Mouse (Mus musculus) embryonic facial prominence, embryonic 14.5 days (tissue): Measurements from ENCODE around the gene Esd. TPM values are rescaled to one million over a fixed set of nuclear protein-coding genes. Genes with fewer than 3 reads are reported as not detected.

Experiments used
- ATAC-seq: fragments of 200-750 bp; cut with Nextera tagmentation; 2 replicates; pipeline ENCODE4 v1.8.0; 2017; ENCODE audit warnings: low read depth, moderate number of reproducible peaks, moderate TSS enrichment
- DNase-seq: peaks from one replicate; pipeline ENCODE4 v3.0.0-alpha.2; 2015; ENCODE audit warnings: low spot score
- H3K27ac ChIP-seq: fragments of 300-500 bp; sonication (generic); replicated peaks from 2 replicates; pipeline ENCODE4 v1.5.1; 2014; ENCODE audit warnings: low read depth, mild to moderate bottlenecking, low read length, moderate library complexity
- H3K27me3 ChIP-seq: fragments of 300-500 bp; sonication (generic); replicated peaks from 2 replicates; pipeline ENCODE4 v1.6.1; 2014; ENCODE audit warnings: low read length; ENCODE audit not compliant: control insufficient read depth, insufficient read depth
- H3K36me3 ChIP-seq: fragments of 300-500 bp; sonication (generic); 2 replicates; pipeline ENCODE4 v1.6.1; 2014; ENCODE audit warnings: low read length, mixed read lengths; ENCODE audit not compliant: control insufficient read depth, insufficient read depth
- H3K4me1 ChIP-seq: fragments of 300-500 bp; sonication (generic); 2 replicates; pipeline ENCODE4 v1.6.1; 2014; ENCODE audit warnings: antibody characterized with exemption, low read length; ENCODE audit not compliant: control insufficient read depth, insufficient read depth
- H3K4me2 ChIP-seq: fragments of 300-500 bp; sonication (generic); 2 replicates; pipeline ENCODE4 v1.6.1; 2014; ENCODE audit warnings: low read depth, mild to moderate bottlenecking, low read length, moderate library complexity, mixed read lengths
- H3K4me3 ChIP-seq: fragments of 300-500 bp; sonication (generic); 2 replicates; pipeline ENCODE4 v1.5.1; 2014; ENCODE audit warnings: low read depth, mild to moderate bottlenecking, low read length
- H3K9ac ChIP-seq: fragments of 300-500 bp; sonication (generic); 2 replicates; pipeline ENCODE4 v1.6.1; 2014; ENCODE audit warnings: low read depth, mild to moderate bottlenecking, low read length, moderate library complexity, mixed read lengths
- H3K9me3 ChIP-seq: fragments of 300-500 bp; sonication (generic); 2 replicates; pipeline ENCODE4 v1.6.1; 2016; ENCODE audit warnings: low read length; ENCODE audit not compliant: control insufficient read depth
- WGBS: fragments of 180-500 bp; shearing (Covaris S2); extraction: QIAGEN DNeasy Blood & Tissue Kit; methylation state at CpG from one replicate; pipeline ENCODE4 v1.1.7; 2014; 5-methylcytosine and 5-hydroxymethylcytosine counted together
- polyA plus RNA-seq: library from polyadenylated mRNA; unstranded; fragments of >200 nt; fragmentation: Nextera tagmentation; extraction: Ambion mirVana; gene quantifications from 2 replicates; pipeline ENCODE4 v1.2.1, GENCODE M21; 2014

Esd gene
- polyA plus RNA-seq, 1 experiment from 2014 or later = 302 TPM

DNA sequence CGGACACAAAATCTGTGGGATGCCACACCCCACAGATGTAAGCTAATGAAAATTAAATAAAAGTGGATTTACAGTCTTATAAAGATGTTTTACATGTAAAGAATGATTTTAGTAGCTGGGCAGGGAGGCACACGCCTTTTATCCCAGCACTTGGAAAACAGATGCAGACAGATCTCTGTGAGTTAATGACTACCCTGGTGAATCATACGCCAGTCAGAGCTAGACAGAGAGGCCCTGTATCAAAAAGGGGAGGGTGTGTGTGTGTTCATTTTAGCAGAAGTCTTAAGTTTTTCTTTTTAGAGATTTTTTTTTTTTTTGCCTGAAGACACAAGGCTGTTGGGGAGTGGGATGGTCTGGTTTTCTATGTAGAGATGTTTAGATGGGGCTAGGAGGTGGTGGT, 55.6 kb downstream of the Esd start:
- peaks cover 25% of the 10 kb centered on the region for H3K36me3 ChIP-seq

DNA sequence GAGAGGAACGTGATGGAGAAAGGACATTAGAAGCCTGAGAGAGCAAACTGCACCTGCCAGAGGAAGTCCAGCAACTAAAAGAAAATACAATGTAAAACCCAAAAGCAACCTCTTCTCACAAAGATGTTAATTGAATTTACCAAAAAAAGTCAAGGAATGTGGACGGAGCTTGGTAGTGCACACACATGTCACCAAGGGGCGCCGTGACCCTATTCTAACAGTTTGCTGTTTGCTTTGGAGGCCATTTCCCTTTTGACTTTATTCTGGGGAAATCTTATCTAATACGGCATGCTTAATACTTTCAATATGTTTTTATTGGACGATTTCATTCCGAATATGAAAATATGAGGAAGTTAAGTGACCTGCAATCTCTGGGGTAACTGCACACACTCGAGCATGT, 56.7 kb downstream of the Esd start:
- H3K27ac ChIP-seq = no peak overlapping the region
- ATAC-seq = no peak
- H3K4me1 ChIP-seq = no peaks in the 10 kb centered on the region
- H3K4me2 ChIP-seq = no peak overlapping the region
- no peak overlapping the region for H3K9ac ChIP-seq
- no peaks in the 10 kb centered on the region for H3K9me3 ChIP-seq
- peak; percentile 51 for DNase-seq
- 61% methylated on average over 8 of the region's 8 CpGs for WGBS
- H3K4me3 ChIP-seq = no peak overlapping the region
- H3K36me3 ChIP-seq = peaks cover 18% of the 10 kb centered on the region
- H3K27me3 ChIP-seq = no peaks in the 10 kb centered on the region

More for the DNA sequence above, 55.6 kb downstream of the Esd start:
- Histone ChIP-seq H3K27ac (no peak overlapping the region), H3K9me3 (no peaks in the 10 kb centered on the region), H3K27me3 (no peaks in the 10 kb centered on the region), H3K4me3 (no peak overlapping the region), H3K4me2 (no peak overlapping the region), H3K4me1 (no peaks in the 10 kb centered on the region), H3K9ac (no peak overlapping the region)
- WGBS = 76% methylated on average over 3 of the region's 3 CpGs
- DNase-seq (no peak), ATAC-seq (no peak)

DNA sequence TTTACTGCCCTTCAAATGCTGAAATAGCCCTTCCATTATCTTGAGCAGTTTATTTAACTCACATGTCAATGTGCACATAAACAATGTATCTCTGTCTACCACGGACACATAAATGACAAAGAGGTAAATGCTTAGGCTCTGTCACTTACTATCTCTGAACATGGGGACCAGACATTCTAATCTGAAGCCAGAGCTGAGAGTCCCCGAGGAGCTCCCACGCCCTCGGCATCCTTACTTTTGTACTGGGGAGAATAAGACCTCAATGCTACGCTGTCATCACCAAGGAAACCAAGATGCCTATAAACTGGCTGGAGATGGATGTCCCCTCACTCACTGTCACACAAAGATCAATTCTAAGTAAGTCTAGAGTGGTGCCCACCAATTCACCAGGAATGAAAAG, 58.4 kb downstream of the Esd start:
- 74% methylated on average over 5 of the region's 5 CpGs for WGBS
- Histone ChIP-seq H3K36me3 (peaks cover 16% of the 10 kb centered on the region), H3K4me3 (no peak overlapping the region), H3K9ac (no peak overlapping the region), H3K9me3 (no peaks in the 10 kb centered on the region), H3K27me3 (no peaks in the 10 kb centered on the region), H3K27ac (no peak overlapping the region), H3K4me2 (no peak overlapping the region), H3K4me1 (no peaks in the 10 kb centered on the region)
- ATAC-seq = no peak
- no peak for DNase-seq

DNA sequence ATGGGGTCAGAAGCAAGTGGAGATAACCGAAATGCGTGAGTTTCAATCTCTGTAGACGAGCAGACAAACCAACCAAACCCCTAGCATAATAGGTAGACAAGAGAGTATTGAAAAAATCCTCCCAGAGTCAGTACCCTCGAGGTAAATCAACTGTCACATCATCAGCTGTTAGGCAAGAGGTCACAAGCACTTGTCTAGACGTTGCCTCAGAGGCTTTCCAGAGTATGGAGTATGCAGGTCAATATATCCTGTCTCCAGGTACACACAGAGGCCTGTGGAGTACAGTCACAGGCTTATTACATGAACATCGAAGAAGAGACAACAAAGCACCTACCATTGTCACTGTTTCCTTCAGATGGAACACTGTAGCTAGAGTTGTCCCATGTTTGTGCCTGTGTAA, 60.7 kb downstream of the Esd start:
- no peak overlapping the region for H3K4me3 ChIP-seq
- H3K4me2 ChIP-seq = no peak overlapping the region
- no peaks in the 10 kb centered on the region for H3K9me3 ChIP-seq
- H3K4me1 ChIP-seq = no peaks in the 10 kb centered on the region
- H3K36me3 ChIP-seq = peaks cover 30% of the 10 kb centered on the region
- H3K27ac ChIP-seq = no peak overlapping the region
- DNase-seq (no peak), ATAC-seq (no peak)
- H3K9ac ChIP-seq = no peak overlapping the region
- WGBS = 72% methylated on average over 6 of the region's 6 CpGs
- no peaks in the 10 kb centered on the region for H3K27me3 ChIP-seq

DNA sequence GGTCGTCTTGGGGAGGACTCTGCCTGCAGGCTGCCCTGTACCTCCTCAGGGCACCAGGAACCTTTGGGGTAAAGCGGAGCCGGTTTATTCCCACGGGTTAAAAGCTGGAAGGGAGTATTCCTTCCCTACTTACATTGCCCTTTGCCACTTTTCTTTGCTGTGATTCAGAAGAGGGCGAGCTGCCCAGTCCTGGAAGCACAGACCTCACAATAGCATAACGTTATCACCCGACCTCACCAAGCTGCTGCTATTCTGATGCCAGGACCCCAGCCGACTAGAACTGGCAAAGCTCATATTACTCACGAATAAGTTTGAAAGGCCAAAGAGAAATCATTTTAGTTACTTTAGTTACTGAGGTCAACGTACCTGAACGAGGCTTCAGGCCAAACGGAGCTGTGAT, 62.8 kb downstream of the Esd start:
- no peaks in the 10 kb centered on the region for H3K27me3 ChIP-seq
- H3K27ac ChIP-seq = no peak overlapping the region
- no peaks in the 10 kb centered on the region for H3K4me1 ChIP-seq
- H3K4me2 ChIP-seq = no peak overlapping the region
- H3K9me3 ChIP-seq = no peaks in the 10 kb centered on the region
- DNase-seq (no peak), ATAC-seq (no peak)
- H3K4me3 ChIP-seq = no peak overlapping the region
- 71% methylated on average over 12 of the region's 12 CpGs for WGBS
- peaks cover 37% of the 10 kb centered on the region for H3K36me3 ChIP-seq
- H3K9ac ChIP-seq = no peak overlapping the region

DNA sequence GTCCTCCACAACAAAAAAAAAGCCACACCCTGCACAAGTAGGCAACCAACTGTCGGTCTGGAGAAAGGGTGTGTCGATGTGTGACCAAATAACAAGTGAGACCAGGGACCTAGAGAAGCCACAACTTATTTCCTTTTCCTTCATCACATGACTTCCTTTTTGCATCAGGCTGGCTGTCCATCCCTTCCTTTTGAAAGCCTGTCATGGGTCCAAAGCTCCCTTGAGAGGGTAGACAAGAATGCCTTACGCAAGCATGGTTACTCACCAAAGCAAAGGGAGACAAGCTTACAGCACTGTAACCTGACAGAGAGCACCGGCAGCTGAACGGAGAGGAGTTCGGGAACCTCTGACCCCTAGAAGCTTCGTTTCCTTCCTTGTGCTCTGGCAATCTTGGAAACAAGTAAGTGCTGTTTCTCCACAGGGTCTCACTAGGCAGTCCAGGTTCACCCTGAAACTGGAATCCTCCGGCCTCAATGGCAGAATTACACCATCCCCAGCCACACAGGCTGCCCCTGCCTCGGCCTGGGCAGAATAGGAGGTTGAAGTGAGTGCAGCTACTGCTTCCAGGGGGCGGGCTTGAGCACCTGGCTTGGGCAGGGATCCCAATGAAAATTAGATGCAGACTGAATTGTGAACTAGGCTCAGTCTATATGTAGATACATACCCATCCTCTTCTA, 65.4 kb downstream of the Esd start:
- H3K4me2 ChIP-seq = no peak overlapping the region
- DNase-seq = no peak
- peaks cover 51% of the 10 kb centered on the region for H3K36me3 ChIP-seq
- no peak overlapping the region for H3K4me3 ChIP-seq
- WGBS = 83% methylated on average over 10 of the region's 10 CpGs
- H3K9ac ChIP-seq = no peak overlapping the region
- no peak for ATAC-seq
- no peaks in the 10 kb centered on the region for H3K27me3 ChIP-seq
- no peak overlapping the region for H3K27ac ChIP-seq
- no peaks in the 10 kb centered on the region for H3K4me1 ChIP-seq
- peaks cover 8% of the 10 kb centered on the region; the same call in 1 of the 2 replicates for H3K9me3 ChIP-seq

DNA sequence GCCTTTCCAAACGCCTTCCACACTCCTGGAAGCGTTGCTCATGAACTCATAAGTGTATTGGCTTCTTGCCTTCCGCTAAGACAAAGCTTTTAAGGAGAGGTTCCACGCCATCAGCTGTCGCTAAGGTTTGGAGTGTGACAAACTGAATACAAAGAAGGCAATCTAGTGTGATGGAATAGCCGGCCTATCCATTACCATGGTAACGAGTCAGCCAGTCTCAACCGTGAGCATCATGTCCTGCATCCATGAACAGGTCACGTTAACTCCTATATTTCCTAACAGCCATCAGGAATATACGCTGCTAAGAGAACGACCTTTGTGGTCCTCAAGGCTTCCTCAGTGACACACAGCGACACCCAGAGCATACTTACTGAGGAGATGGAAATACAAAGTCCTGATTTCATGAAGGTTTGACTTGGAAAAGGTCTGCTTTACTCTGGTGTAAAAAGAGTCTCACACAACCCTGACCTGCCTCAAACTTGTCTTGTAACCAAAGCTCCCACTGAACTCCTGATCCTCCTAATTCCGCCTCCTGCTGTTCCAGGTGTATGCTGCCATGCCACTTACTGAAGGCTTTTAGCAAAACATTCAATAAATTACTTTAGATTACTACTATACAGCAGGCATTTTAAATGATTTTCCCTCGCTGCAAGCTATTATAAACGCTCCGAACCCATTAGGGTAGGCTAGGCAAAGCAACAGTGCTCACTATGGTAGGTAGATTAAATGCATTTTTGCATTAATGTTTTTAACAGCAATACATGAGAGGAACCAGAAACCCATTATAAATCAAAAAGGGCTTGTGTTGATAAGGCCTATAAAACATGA, 66.2 kb downstream of the Esd start:
- no peaks in the 10 kb centered on the region for H3K4me1 ChIP-seq
- no peak overlapping the region for H3K4me3 ChIP-seq
- H3K27ac ChIP-seq = no peak overlapping the region
- no peak for ATAC-seq
- no peak overlapping the region for H3K9ac ChIP-seq
- H3K9me3 ChIP-seq = peaks cover 8% of the 10 kb centered on the region; the same call in 1 of the 2 replicates
- H3K36me3 ChIP-seq = peaks cover 59% of the 10 kb centered on the region
- 85% methylated on average over 16 of the region's 16 CpGs for WGBS
- DNase-seq = no peak
- no peaks in the 10 kb centered on the region for H3K27me3 ChIP-seq
- no peak overlapping the region for H3K4me2 ChIP-seq
